Mouse (Mus musculus): ENCODE data around the gene Pea15a.

DNA sequence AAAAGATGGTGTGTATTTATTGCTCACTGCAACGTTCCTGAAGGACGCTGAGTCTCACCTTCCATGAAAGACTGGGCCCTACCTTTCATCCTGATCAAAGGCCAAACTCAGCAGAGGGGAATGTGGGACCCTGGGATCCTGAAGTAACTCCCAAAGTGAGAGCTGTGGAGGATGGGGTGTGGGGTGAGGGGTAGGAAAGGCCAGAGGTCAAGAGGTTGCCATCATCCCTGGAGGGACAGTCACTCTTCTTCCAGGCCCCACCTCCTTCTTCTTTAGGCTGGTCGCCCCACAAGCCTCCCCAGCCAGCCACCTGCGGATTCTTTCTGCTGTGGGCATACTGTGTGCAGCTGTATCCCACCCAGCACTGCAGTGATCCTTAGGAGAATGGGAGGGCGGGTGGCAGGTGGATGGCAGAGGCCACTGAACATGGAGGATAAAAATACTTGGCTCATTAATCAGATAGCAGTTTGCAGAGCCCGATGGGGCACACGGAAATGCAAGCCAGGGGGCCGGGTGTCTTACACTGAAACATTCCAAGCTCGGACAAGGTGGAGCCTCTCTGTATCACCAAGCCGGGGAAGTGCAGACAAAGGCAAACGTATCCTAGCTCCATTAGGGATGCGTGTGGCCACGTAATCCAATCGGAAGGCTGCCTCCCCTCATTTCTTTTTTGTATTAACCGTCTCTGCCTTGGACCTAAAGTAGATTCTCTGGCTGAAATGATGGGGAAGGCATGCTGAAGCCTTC lies 11.7 kb upstream of the Pea15a start:
- TF ChIP-seq POLR2A (IDR thresholded peaks at IDR 0.05; ENCODE audit: insufficient read length, low read depth) (no peak), E2F4 (IDR thresholded peaks at IDR 0.05; ENCODE audit: insufficient read depth) (no peak), MAX (IDR thresholded peaks at IDR 0.05; ENCODE audit: low read depth) (no peak), CEBPB (IDR thresholded peaks at IDR 0.05; ENCODE audit: insufficient read depth, poor library complexity, severe bottlenecking) (no peak), MYOD1 (IDR thresholded peaks at IDR 0.05; ENCODE audit: control insufficient read depth in 1 of 3, insufficient read length in 2 of 3, low read depth in 2 of 3) (no peak), USF1 (IDR thresholded peaks at IDR 0.05; ENCODE audit: low read depth) (no peak), POLR2AphosphoS2 (IDR thresholded peaks at IDR 0.05; ENCODE audit: insufficient read length, low read depth) (no peak), SRF (IDR thresholded peaks at IDR 0.05; ENCODE audit: control insufficient read depth, insufficient read length, low read depth) (no peak), TCF12 (IDR thresholded peaks at IDR 0.05; ENCODE audit: insufficient read depth, poor library complexity, severe bottlenecking) (no peak), MYOG (IDR thresholded peaks at IDR 0.05; ENCODE audit: control insufficient read depth in 1 of 3, insufficient read depth in 1 of 3, insufficient read length in 2 of 3, low read depth in 2 of 3) (no peak), REST (IDR thresholded peaks at IDR 0.05; ENCODE audit: insufficient read depth, insufficient read length) (no peak), TCF3 (IDR thresholded peaks at IDR 0.05; ENCODE audit: insufficient read length, low read depth) (no peak)
